Mouse (Mus musculus) CH12.LX (cell line): ENCODE measurements around the gene Rpa2.
A peak's percentile ranks its signal among the peaks of the same experiment; 100 is the strongest.

Experiments
- CTCF ChIP-seq, 2 experiments: IDR thresholded peaks in 1 of 2; conservative IDR thresholded peaks in 1 of 2; 2 replicates each; pipeline ENCODE4 v1.5.1; 2011 to 2012; ENCODE audit warnings: low read depth in 2 of 2, low read length in 2 of 2, improper control_type of control experiment in 1 of 2, inconsistent platforms in 1 of 2, mild to moderate bottlenecking in 1 of 2, moderate library complexity in 1 of 2
- ETS1 ChIP-seq: conservative IDR thresholded peaks from 2 replicates; pipeline ENCODE4 v1.6.1; 2012; ENCODE audit warnings: low read depth, mild to moderate bottlenecking, inconsistent platforms, low read length, improper control_type of control experiment, moderate library complexity
- GABPA ChIP-seq: IDR thresholded peaks from 2 replicates; pipeline ENCODE4 v1.6.1; 2012; ENCODE audit warnings: low read depth, low read length, improper control_type of control experiment, inconsistent platforms; ENCODE audit not compliant: insufficient replicate concordance
- JUN ChIP-seq: IDR thresholded peaks from 2 replicates; pipeline ENCODE4 v1.6.1; 2011; ENCODE audit warnings: low read depth, mild to moderate bottlenecking, low read length, improper control_type of control experiment, moderate library complexity; ENCODE audit not compliant: insufficient read depth
- MAX ChIP-seq: IDR thresholded peaks from 2 replicates; pipeline ENCODE4 v1.6.1; 2011; ENCODE audit warnings: low read length, improper control_type of control experiment
- MYC ChIP-seq: IDR thresholded peaks from 2 replicates; pipeline ENCODE4 v1.6.1; 2011; ENCODE audit warnings: low read depth, mild to moderate bottlenecking, improper control_type of control experiment, low read length
- POLR2A ChIP-seq: IDR thresholded peaks from 2 replicates; pipeline ENCODE4 v1.6.1; 2011; ENCODE audit warnings: low read depth, mild to moderate bottlenecking, improper control_type of control experiment, low read length
- ZKSCAN1 ChIP-seq: IDR thresholded peaks from 2 replicates; pipeline ENCODE4 v1.6.1; 2012; ENCODE audit warnings: low read depth, inconsistent platforms, low read length, improper control_type of control experiment, borderline replicate concordance
- ZNF384 ChIP-seq: IDR thresholded peaks from 2 replicates; pipeline ENCODE4 v1.6.1; 2012; ENCODE audit warnings: low read depth, low read length, improper control_type of control experiment, inconsistent platforms

DNA sequence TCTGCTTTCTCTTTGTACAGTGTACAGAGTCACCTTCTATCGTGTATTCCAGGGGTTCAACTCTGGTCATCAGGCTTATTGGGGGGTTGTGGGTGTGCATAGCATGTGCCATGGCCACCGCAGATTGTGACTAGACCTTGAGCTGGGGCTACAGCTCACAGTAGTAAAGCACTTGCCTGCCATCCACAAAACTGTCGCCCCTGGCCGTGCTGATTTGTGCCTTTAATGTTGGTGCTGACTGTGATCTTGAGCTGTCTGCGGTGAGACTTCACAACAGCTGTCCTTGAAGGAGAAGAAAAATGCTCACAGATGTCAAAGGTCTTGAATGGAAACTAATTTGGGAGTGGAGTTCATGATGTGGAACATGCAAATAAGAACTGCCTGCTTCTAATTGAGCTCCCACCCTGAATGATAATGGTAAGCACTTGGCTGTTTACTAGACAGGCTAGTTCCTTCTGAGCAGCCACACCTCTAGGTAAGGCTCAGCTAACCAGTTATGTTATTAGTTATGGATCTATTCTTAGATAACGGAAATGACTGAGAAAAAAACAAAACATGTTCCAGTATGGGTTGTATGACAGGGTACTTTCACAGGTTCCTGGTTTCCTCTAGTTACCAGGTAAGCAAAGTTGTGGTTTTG is 10.6 kb downstream of the Rpa2 start:
- TF ChIP-seq ETS1 (peak; percentile 94), GABPA (no peak), CTCF (conservative IDR thresholded peaks at IDR 0.05 in 1 of 2, IDR thresholded peaks at IDR 0.05 in 1 of 2; ENCODE audit: low read depth in 2 of 2, low read length in 2 of 2) (no peak), MAX (peak; percentile 85), ZNF384 (peak; percentile 85), POLR2A (no peak; the same call in none of the 2 replicates), ZKSCAN1 (no peak; the same call in 1 of the 2 replicates), JUN (peak; percentile 80), MYC (peak; percentile 91)
